Mouse (Mus musculus) natural killer cell, adult 2 months (primary cell): Measurements from ENCODE around the gene Gpc3.
"Not testable (repeated sequence)": the region's sequence is repeated elsewhere in the genome, so short reads cannot be mapped to it uniquely, and the experiment has no call there.

ENCODE experiments used
- DNase-seq, 2 experiments: peaks; one replicate each; pipeline ENCODE4 v3.0.0; 2022; ENCODE audit warnings: low spot score in 2 of 2

Gene Gpc3

GRCm38 (mm10) chrX:52412936-52413335 lies 200.8 kb downstream of the Gpc3 start:
- no peak for DNase-seq

DNA sequence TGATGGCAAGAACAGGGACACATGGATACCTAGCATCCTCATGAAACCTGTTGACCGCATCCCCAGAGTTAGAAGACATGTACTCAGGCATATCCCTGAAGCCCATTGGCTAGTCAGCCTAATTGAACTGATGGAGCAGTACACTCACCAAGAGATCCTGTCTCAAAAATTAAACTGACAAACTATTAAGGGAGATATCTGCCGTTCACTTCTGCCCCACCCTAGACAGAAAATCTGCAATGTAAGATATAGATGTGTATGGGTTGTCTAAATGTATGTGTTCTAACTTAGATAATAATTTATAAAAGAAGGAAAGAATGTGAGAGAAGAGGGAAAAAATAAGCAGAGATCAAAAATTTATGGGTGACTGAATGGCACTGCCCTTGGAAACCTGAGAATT lies 212.6 kb downstream of the Gpc3 start:
- no peak for DNase-seq

DNA sequence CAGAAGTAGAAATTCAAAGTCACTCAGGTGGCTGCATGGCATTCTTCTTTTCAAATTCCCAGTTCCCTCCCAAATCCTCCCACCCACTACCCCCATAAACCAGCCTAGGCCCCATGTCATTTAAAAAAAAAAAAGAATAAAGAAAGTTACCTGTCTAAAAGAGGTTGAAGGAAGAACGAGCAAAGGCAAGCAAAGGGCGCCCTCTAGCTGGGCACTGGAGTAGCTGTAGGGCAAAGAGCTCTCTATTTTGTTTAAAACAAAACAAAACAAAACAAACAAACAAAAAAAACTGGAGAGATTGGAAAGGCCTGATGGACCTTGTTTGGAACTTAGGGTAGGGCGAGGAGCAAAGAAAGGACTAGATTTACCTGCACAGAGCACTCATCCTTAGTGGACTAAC lies 238.6 kb downstream of the Gpc3 start:
- no peak for DNase-seq

GRCm38 (mm10) chrX:52374209-52374608 lies 239.5 kb downstream of the Gpc3 start:
- no peak for DNase-seq

GRCm38 (mm10) chrX:52372436-52372835 lies 241.3 kb downstream of the Gpc3 start:
- DNase-seq, result no peak

GRCm38 (mm10) chrX:52369938-52370758 lies 243.6 kb downstream of the Gpc3 start:
- no peak for DNase-seq

GRCm38 (mm10) chrX:52369304-52369937 lies 244.3 kb downstream of the Gpc3 start:
- no peak for DNase-seq

DNA sequence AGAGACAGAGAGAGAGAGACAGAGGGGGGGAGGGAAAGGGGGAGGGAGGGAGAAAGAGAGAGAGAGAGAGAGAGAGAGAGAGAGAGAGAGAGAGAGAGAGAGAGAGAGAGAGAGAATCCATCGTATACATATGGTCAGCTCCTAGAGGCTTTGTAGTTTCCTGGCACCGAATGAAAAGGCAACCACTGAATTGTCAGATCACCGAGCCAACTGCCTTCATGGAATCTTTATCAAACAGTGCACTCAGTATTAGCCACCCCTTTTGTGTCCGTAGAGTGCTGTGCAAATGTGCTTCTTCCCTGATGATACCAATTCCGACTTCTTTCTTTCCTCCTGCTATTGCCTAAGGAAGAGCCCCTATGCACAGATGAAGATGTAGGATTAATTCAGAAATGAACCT lies 246.9 kb downstream of the Gpc3 start:
- DNase-seq, result no peak

DNA sequence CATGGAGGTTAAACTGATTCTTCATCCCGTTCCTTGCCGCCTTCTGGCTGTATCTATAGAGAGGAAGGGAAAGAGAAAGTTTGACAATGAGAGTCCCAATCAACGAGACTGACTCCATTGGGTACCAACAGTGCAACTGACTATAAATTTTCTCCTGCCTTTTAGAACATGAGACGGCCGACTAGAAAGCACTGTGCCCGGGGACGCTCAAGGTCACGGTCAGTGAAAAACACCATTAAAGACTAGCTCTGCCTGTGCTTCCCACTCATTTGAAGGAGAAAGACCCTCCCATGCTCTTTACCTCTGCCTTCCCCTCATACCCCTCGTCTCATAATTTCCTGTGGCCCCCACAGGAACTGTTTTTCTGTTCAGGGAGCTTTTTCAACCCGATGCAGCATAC lies 248.0 kb downstream of the Gpc3 start:
- no peak for DNase-seq

DNA sequence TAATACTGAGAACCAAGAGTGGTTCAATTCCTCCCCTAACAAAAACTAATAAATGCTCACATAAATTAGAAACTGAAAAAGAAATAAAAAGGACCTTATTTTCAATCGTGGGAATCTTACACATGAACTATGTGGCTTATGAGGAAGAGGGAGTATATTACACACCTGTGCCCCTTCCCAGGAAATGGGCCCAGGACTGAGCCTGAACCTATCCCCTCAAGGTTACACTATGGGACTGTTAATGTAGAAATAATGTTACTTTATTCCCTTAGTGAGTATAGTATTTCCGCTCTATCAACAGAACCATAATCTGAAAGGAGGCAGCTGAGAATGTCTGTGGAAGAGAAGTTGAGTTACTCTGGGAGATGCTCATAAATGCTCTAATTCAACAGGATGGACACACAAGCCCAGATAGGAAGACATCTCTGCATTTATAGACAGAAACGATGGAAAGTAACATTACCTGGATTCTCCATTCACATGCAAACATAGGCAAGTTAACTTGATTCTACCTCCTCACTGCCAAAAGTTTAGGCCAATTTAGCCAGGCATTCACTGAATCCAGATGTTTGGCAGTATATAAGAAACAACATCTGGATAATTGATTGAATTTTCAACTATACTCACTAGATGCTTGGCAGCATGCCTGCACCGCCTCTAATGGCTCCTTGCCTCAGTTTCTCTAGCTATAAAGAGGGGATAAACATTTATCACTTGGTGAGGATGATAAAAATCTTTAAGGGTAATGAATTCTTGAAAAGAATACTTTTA lies 251.3 kb downstream of the Gpc3 start:
- DNase-seq, result no peak

- DNase-seq, result no peak
Measured at GRCm38 (mm10) chrX:52352981-52353380, 260.8 kb downstream of the Gpc3 start.

GRCm38 (mm10) chrX:52350631-52351030 lies 263.1 kb downstream of the Gpc3 start:
- not testable (repeated sequence) for DNase-seq

- no peak for DNase-seq
Measured at GRCm38 (mm10) chrX:52348773-52349172, 265.0 kb downstream of the Gpc3 start.

DNA sequence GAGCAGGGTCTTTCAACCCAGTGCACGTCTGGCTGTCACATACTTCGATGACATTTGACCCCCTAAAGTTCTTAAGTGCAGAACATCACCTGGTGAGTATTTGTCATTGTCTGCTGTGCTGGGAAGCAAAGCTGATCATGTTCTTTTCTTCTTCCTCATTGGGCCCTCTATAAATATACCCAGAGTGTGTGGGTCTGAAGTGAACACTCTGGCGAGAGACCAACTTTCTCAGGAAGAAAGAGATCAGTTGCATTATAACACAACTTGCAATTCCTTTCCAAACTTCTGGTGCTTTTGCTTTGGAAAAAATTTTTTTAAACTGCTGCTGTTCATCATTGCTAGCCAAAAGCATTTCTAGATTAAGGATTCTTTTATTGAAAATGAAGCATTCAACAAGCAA lies 269.7 kb downstream of the Gpc3 start:
- DNase-seq, result no peak

- DNase-seq, result no peak
Measured at GRCm38 (mm10) chrX:52340251-52340650, 273.5 kb downstream of the Gpc3 start.

DNA sequence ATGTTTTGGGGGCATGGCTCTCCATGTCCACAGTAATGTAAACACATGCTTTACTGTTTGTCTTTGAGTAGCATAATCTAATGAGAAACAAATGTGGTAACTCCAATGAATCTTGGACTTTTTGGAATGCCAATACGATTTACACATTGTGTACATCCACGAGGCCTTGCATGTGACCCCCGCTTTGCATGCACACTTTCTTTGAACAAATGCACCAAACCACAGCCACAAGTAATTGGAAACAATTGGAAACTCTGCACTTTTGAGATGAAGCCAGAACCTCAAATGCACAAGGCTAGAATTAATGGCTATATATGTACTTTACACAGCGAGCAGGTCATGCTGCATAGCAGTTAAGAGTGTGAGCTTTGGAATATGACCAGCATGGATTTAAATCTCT lies 292.0 kb downstream of the Gpc3 start:
- no peak for DNase-seq

DNA sequence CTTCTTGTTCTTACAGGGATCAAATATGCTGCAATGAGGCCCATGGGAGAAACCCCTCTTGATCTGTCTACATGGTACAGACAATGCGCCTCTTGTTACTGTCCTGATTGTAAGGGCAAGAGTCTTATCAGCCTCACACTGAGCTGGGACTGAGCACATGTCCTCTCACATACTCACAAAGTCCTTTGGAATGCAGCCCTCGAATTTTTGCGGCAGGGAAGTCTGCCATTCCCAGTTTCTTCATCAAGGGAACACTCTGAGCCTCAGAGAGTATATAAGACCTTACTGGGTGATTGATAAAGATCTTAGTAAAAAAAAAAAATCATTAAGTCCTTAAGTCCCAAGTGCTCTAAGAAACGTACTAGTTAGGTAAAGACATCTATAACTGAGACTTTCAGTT lies 293.1 kb downstream of the Gpc3 start:
- DNase-seq, result no peak

DNA sequence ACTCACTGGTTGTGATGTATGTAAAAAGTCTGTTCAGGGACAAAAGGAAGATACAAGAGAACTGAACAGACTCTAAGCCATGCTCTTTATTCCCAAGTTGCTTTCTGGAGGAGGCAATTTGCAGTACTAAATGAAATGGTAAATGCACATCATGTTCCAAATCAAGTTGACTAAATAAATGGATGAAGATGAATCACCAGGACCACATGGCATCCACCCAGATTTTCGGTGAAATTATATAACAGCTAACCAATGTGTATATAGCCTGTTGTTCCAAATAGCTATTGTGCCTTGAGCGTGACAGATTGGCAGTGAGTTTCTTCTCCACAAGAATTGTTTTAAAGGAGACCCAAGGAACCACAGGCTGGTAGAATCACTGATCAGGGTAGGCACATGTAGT lies 302.8 kb downstream of the Gpc3 start:
- DNase-seq, result no peak

DNA sequence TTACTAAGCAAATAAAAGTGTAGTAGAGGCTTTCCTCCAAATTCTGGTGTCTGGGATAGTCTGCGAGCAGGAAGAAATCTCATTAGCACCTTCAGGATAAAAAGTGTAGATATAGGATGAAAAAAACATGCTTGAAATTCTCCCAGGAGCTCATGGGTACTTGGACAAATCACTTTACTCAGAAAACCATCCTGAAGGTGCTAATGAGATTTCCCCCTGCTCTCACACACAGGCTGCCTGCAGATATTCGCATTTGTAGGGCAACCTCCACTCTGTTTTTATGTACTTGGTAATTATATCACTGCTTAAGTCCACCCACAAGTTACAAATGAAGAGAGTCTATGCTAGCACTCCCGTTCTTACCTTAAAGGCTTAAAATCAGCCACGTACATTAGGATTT lies 308.5 kb downstream of the Gpc3 start:
- no peak for DNase-seq

DNA sequence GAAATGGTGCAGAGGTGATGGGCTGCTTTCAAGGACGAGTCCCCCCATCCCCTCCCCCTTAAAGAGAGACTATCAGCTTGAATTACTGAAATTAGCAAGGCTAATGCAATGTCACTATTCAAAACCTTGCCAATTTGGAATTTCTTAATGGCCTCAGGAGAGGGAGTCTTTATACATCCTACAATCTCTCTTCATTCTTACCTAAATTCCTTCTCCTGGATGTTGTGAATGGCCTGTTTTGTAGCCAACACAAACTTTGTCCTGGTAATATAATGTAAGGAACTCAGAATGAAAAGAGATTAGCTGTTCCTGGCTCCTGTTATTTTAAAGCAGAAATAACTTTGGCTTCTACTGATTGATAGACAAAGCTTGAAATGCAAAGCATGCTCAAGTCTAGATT lies 325.0 kb downstream of the Gpc3 start:
- no peak for DNase-seq

- no peak for DNase-seq
Measured at GRCm38 (mm10) chrX:52287944-52288343, 325.8 kb downstream of the Gpc3 start.

GRCm38 (mm10) chrX:52282070-52282469 lies 331.7 kb downstream of the Gpc3 start:
- DNase-seq, result no peak
